Mouse (Mus musculus) liver, embryonic 14.5 days (tissue): ENCODE measurements around the gene Ttc29. TPM values are rescaled to one million over a fixed set of nuclear protein-coding genes. Genes with fewer than 3 reads are reported as not detected.

ENCODE experiments used
- ATAC-seq: fragments of 200-750 bp; cut with Nextera tagmentation; 2 replicates; pipeline ENCODE4 v1.8.0; 2017; ENCODE audit warnings: moderate number of reproducible peaks, mild to moderate bottlenecking, moderate library complexity; ENCODE audit not compliant: insufficient read depth
- DNase-seq, 3 experiments: peaks; one replicate each; pipeline ENCODE4 v3.0.0-alpha.2; 2012 to 2013; ENCODE audit warnings: low read depth in 3 of 3, low spot score in 3 of 3
- H3K27ac ChIP-seq: fragments of 300-500 bp; sonication (generic); 2 replicates; pipeline ENCODE4 v1.5.1; 2014; ENCODE audit warnings: moderate library complexity, mild to moderate bottlenecking, control low read depth, inconsistent platforms
- H3K27me3 ChIP-seq: fragments of 300-500 bp; sonication (generic); 2 replicates; pipeline ENCODE4 v1.6.1; 2014; ENCODE audit warnings: mild to moderate bottlenecking, low read length, moderate library complexity; ENCODE audit not compliant: control insufficient read depth, insufficient read depth
- H3K36me3 ChIP-seq: fragments of 300-500 bp; sonication (generic); replicated peaks from 2 replicates; pipeline ENCODE4 v1.6.1; 2014; ENCODE audit warnings: low read depth; ENCODE audit not compliant: control insufficient read depth, insufficient read depth
- H3K4me1 ChIP-seq, 2 experiments: fragments of 200-500 bp in 1 of 2; fragments of 300-500 bp in 1 of 2; sonication (generic) in 1 of 2; replicated peaks; 2 replicates each; pipeline ENCODE4 v1.6.1; 2012 to 2014; ENCODE audit warnings: antibody characterized with exemption in 1 of 2, inconsistent platforms in 1 of 2, low read length in 1 of 2; ENCODE audit not compliant: control insufficient read depth in 2 of 2, insufficient read depth in 2 of 2
- H3K4me2 ChIP-seq: fragments of 300-500 bp; sonication (generic); 2 replicates; pipeline ENCODE4 v1.6.1; 2014; ENCODE audit warnings: low read depth, mild to moderate bottlenecking, control low read depth, moderate library complexity
- H3K4me3 ChIP-seq, 2 experiments: fragments of 200-500 bp in 1 of 2; fragments of 300-500 bp in 1 of 2; sonication (generic) in 1 of 2; 2 replicates each; pipeline ENCODE4 v1.5.1; 2012 to 2014; ENCODE audit warnings: low read depth in 2 of 2, low read length in 2 of 2, mild to moderate bottlenecking in 2 of 2, control low read depth in 1 of 2, inconsistent platforms in 1 of 2, moderate library complexity in 1 of 2; ENCODE audit not compliant: insufficient read depth in 1 of 2
- H3K9ac ChIP-seq: fragments of 300-500 bp; sonication (generic); replicated peaks from 2 replicates; pipeline ENCODE4 v1.6.1; 2014; ENCODE audit warnings: mild to moderate bottlenecking, control low read depth, moderate library complexity
- H3K9me3 ChIP-seq: fragments of 300-500 bp; sonication (generic); 2 replicates; pipeline ENCODE4 v1.6.1; 2016; ENCODE audit warnings: low read length, mixed read lengths; ENCODE audit not compliant: control insufficient read depth
- CTCF ChIP-seq: IDR thresholded peaks from 2 replicates; pipeline ENCODE4 v1.5.1; 2016; ENCODE audit warnings: antibody characterized with exemption, low read depth, control low read depth
- EP300 ChIP-seq: IDR thresholded peaks from 2 replicates; pipeline ENCODE4 v1.6.1; 2016; ENCODE audit warnings: antibody characterized with exemption, low read depth
- WGBS: fragments of 180-500 bp; shearing (Covaris S2); extraction: QIAGEN DNeasy Blood & Tissue Kit; methylation state at CpG from one replicate; pipeline ENCODE4 v1.1.7; 2014; ENCODE audit not compliant: insufficient replicate concordance; 5-methylcytosine and 5-hydroxymethylcytosine counted together
- polyA plus RNA-seq, 2 experiments: library from polyadenylated mRNA; depleted of rRNA in 1 of 2; stranded (reverse) in 1 of 2; unstranded in 1 of 2; fragments of >200 nt; fragmentation: Nextera tagmentation in 1 of 2; extraction: Ambion mirVana in 1 of 2; gene quantifications; 2 replicates each; pipeline versions ENCODE4 v1.2.1 to v1.2.3; 2012 to 2014

Ttc29 gene
- polyA plus RNA-seq, 2 experiments: not detected

DNA sequence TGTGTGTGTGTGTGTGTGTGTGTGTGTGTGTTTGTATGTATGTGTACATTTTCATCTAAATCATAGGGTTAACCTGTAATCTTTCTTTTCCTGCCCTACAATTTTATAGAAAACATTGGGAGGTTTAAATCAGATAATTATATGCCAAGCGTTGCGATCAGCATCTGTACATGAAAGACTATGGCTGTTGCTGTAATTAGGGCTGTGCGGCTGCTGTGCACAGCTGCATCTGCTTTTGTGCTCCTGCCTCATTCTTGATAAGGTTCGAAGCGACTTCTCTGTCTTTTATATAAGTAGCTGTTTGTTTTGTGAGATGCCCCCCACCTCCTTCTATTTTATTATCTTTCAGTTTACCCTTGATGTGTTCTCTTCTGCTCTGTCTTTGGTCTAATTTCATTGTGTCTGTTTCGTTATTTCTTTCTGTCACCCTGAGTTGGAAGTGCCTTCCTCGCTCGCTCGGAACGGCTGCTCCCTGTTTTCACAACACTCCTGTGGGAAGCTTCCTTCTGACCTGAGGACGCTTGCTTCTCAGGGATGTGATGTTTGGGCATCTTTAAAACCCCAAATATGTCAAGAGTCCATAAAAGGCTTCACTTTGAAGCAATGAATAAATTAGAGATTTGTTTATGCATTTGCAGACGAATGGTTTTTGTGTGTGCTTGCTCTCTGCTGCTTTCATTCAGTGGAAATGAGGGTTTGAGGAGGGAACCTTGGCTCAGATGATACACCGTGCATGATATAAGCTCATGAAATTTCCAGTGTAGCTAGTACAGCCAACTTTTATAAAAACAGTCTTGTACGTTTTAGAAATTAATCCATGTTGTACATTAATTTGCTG lies 20.0 kb downstream of the Ttc29 start:
- no peak overlapping the region for H3K4me2 ChIP-seq
- TF ChIP-seq CTCF (no peak), EP300 (0 out of 2 replicates have a peak, but pooled peaks have one; percentile 8)
- no peaks in the 10 kb centered on the region for H3K27me3 ChIP-seq
- ATAC-seq (no peak), DNase-seq (no peak)
- no peaks in the 10 kb centered on the region for H3K4me1 ChIP-seq
- no peaks in the 10 kb centered on the region for H3K36me3 ChIP-seq
- WGBS: 47% methylated on average over 14 of the region's 14 CpGs
- no peaks in the 10 kb centered on the region for H3K9me3 ChIP-seq
- no peak overlapping the region for H3K27ac ChIP-seq
- no peak overlapping the region for H3K9ac ChIP-seq
- H3K4me3 ChIP-seq: no peak overlapping the region

DNA sequence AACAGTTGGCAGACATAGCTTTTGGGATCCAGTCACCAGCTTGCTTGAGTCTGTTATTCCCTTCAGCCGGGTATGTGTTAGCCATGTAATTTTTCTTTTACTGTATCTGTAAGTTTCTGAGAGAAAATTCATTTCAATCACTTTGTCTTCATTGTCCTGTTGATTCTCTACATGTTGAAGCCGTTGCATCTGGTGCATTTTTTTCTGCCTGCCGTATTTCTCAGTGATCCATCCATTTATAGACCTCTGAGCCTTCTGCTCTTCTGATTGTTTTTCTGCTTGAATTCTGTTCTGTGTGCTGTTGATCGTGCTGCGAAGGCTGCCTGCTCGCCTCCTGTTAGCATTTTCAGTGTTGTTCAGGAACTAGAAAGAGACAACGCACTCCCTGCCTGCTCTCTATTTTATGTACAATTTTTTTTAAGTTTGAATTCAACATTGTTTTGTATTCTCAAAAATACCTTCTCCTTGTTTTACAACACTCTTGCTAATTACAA lies 20.7 kb downstream of the Ttc29 start:
- no peak for ATAC-seq
- Histone ChIP-seq H3K4me2 (no peak overlapping the region), H3K27ac (no peak overlapping the region), H3K4me1 (no peaks in the 10 kb centered on the region), H3K36me3 (no peaks in the 10 kb centered on the region), H3K4me3 (no peak overlapping the region), H3K9me3 (no peaks in the 10 kb centered on the region), H3K9ac (no peak overlapping the region), H3K27me3 (no peaks in the 10 kb centered on the region)
- no peak for TF ChIP-seq CTCF
- DNase-seq: no peak
- 67% methylated on average over 7 of the region's 7 CpGs for whole genome bisulfite sequencing

DNA sequence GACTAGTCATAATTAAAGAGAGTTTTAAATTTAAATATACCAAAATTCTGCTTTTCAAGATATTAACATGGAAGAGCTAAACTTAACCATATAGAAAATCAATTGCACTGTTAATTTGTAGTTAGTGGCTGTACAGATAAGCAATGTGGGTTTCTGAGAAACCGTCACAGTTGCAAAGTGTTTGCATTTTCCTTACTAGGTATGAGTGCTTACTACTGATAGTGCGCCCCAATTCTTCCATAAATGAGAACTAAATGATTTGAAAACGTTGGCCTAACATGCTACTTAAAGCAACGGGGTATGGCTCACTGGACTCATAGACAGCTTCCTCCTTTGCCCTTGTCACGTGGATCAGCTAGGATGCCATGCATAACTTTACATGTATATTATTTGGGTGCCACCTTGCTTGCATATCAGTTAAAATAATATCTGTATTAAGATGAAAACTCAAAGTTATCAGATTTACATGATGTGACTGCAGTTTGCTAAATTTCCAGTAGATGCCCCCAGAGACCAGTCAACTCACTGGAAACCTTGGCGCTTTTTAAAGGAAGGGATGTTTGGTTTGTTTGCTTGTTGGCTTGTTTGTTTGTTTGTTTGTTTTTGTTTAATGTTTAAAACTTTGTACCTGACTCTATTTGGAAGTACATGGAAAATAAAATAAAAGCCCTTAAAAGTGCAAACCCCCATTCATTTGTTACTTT lies 25.0 kb downstream of the Ttc29 start:
- H3K4me3 ChIP-seq: no peak overlapping the region
- H3K9ac ChIP-seq: no peak overlapping the region
- TF ChIP-seq CTCF (peak; percentile 26; the same call in 1 of the 2 replicates), EP300 (peak; percentile 41)
- H3K27ac ChIP-seq: no peak overlapping the region
- 19% methylated on average over 6 of the region's 6 CpGs for WGBS
- no peak for DNase-seq
- no peak overlapping the region for H3K4me2 ChIP-seq
- H3K9me3 ChIP-seq: no peaks in the 10 kb centered on the region
- no peak for ATAC-seq
- no peaks in the 10 kb centered on the region for H3K27me3 ChIP-seq
- no peaks in the 10 kb centered on the region for H3K4me1 ChIP-seq
- no peaks in the 10 kb centered on the region for H3K36me3 ChIP-seq

DNA sequence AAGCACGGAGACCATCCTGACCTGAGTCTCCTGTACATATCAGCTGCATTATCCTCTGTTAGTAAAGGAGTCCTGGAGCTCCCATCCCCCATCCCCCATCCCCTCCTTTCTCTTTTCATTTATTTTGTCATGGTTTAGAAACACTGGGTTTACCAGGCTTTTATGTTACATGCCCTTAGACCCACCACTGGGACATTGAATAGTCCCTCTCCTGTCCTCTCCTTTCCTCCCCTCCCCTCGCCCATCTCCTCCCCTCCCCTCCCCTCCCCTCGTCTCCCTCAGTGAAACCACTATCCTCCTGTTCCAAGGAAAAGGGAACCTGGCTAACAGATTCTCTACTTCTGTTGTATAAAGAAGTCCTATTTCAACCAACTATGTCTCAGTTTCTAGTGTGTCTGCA lies 38.0 kb downstream of the Ttc29 start:
- Histone ChIP-seq H3K36me3 (no peaks in the 10 kb centered on the region), H3K9me3 (no peaks in the 10 kb centered on the region), H3K4me2 (no peak overlapping the region), H3K27ac (no peak overlapping the region), H3K9ac (no peak overlapping the region), H3K4me3 (no peak overlapping the region), H3K27me3 (no peaks in the 10 kb centered on the region), H3K4me1 (no peaks in the 10 kb centered on the region)
- WGBS: 24% methylated on average over 3 of the region's 3 CpGs
- ATAC-seq (no peak), DNase-seq (no peak)
- no peak for TF ChIP-seq CTCF
- no peak for TF ChIP-seq EP300

DNA sequence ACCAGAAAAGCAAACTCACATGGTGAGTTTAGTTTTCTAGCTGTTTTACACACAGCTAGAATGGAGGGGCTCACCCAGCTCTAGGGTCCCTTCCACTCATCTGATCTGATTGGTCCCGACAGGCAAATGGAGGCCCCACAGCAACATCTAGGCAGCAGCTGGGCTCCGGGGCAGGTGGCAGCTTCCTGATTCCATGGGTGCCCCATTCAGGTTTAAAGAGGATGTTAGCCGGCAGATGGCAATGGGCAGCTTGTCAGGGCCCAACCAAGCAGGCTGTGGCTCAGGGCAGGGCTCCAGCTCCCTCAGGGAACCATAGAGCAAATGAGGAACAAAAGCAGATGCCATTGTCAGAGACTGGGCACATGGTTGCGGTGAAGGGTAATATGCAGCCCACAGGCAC lies 41.3 kb downstream of the Ttc29 start:
- Histone ChIP-seq H3K27ac (no peak overlapping the region), H3K9ac (no peak overlapping the region), H3K4me3 (no peak overlapping the region), H3K36me3 (no peaks in the 10 kb centered on the region), H3K27me3 (no peaks in the 10 kb centered on the region), H3K4me1 (no peaks in the 10 kb centered on the region), H3K4me2 (no peak overlapping the region), H3K9me3 (no peaks in the 10 kb centered on the region)
- TF ChIP-seq EP300 (no peak), CTCF (no peak)
- 53% methylated on average over 4 of the region's 4 CpGs for WGBS
- DNase-seq (no peak), ATAC-seq (no peak)
